Mouse (Mus musculus): ENCODE results near the gene Tmprss11a. TPM values are rescaled to one million over a fixed set of nuclear protein-coding genes. Genes with fewer than 3 reads are reported as not detected.

The Tmprss11a gene
- polyA plus RNA-seq, 1 experiment from 2014 or later = not detected

GRCm38 (mm10) chr5:86439306-86439705, 29.5 kb downstream of the Tmprss11a start:
- Histone ChIP-seq H3K36me3 (replicated peaks; ENCODE audit: insufficient read depth, low read length) (no peaks in the 10 kb centered on the region), H3K9me3 (ENCODE audit: low read length) (no peaks in the 10 kb centered on the region), H3K27ac (ENCODE audit: low read depth) (no peak overlapping the region), H3K4me3 (ENCODE audit: low read depth, low read length) (no peak overlapping the region), H3K27me3 (ENCODE audit: insufficient read depth, low read length) (no peaks in the 10 kb centered on the region), H3K4me2 (ENCODE audit: low read depth, low read length) (no peak overlapping the region), H3K9ac (replicated peaks) (no peak overlapping the region), H3K4me1 (ENCODE audit: insufficient read depth) (no peaks in the 10 kb centered on the region)
- no peak for DNase-seq
- ATAC-seq = no peak
- 75% methylated on average over 2 of the region's 2 CpGs for WGBS (ENCODE audit: insufficient replicate concordance)
- TF ChIP-seq CTCF (IDR thresholded peaks at IDR 0.05; ENCODE audit: low read depth) (no peak), EP300 (IDR thresholded peaks at IDR 0.05; ENCODE audit: low read depth) (no peak)

GRCm38 (mm10) chr5:86438548-86438947, 30.2 kb downstream of the Tmprss11a start:
- H3K9ac ChIP-seq (replicated peaks) = no peak overlapping the region
- no peaks in the 10 kb centered on the region for H3K4me1 ChIP-seq (ENCODE audit: insufficient read depth)
- no peaks in the 10 kb centered on the region for H3K27me3 ChIP-seq (ENCODE audit: insufficient read depth, low read length)
- no peak for TF ChIP-seq EP300 (IDR thresholded peaks at IDR 0.05; ENCODE audit: low read depth)
- TF ChIP-seq CTCF (IDR thresholded peaks at IDR 0.05; ENCODE audit: low read depth) = no peak
- no peak overlapping the region for H3K4me2 ChIP-seq (ENCODE audit: low read depth, low read length)
- no peaks in the 10 kb centered on the region for H3K9me3 ChIP-seq (ENCODE audit: low read length)
- no peaks in the 10 kb centered on the region for H3K36me3 ChIP-seq (replicated peaks; ENCODE audit: insufficient read depth, low read length)
- no peak overlapping the region for H3K4me3 ChIP-seq (ENCODE audit: low read depth, low read length)
- no peak overlapping the region for H3K27ac ChIP-seq (ENCODE audit: low read depth)
- no peak for ATAC-seq
- no peak for DNase-seq

GRCm38 (mm10) chr5:86432697-86433096, 36.1 kb downstream of the Tmprss11a start:
- Histone ChIP-seq H3K27ac (ENCODE audit: low read depth) (no peak overlapping the region), H3K4me3 (ENCODE audit: low read depth, low read length) (no peak overlapping the region), H3K27me3 (ENCODE audit: insufficient read depth, low read length) (no peaks in the 10 kb centered on the region), H3K4me1 (ENCODE audit: insufficient read depth) (no peaks in the 10 kb centered on the region), H3K4me2 (ENCODE audit: low read depth, low read length) (no peak overlapping the region), H3K36me3 (replicated peaks; ENCODE audit: insufficient read depth, low read length) (no peaks in the 10 kb centered on the region), H3K9me3 (ENCODE audit: low read length) (no peaks in the 10 kb centered on the region), H3K9ac (replicated peaks) (no peak overlapping the region)
- no peak for DNase-seq
- no peak for ATAC-seq
- WGBS (ENCODE audit: insufficient replicate concordance) = 0% methylated on average over 2 of the region's 2 CpGs
- TF ChIP-seq EP300 (IDR thresholded peaks at IDR 0.05; ENCODE audit: low read depth) = no peak
- TF ChIP-seq CTCF (IDR thresholded peaks at IDR 0.05; ENCODE audit: low read depth) = peak; percentile 64

- no peak overlapping the region for H3K27ac ChIP-seq (ENCODE audit: low read depth)
- H3K9ac ChIP-seq (replicated peaks) = no peak overlapping the region
- no peaks in the 10 kb centered on the region for H3K36me3 ChIP-seq (replicated peaks; ENCODE audit: insufficient read depth, low read length)
- TF ChIP-seq EP300 (IDR thresholded peaks at IDR 0.05; ENCODE audit: low read depth) (no peak), CTCF (IDR thresholded peaks at IDR 0.05; ENCODE audit: low read depth) (no peak)
- no peaks in the 10 kb centered on the region for H3K27me3 ChIP-seq (ENCODE audit: insufficient read depth, low read length)
- H3K4me1 ChIP-seq (ENCODE audit: insufficient read depth) = no peaks in the 10 kb centered on the region
- DNase-seq = no peak
- no peak for ATAC-seq
- WGBS (ENCODE audit: insufficient replicate concordance) = 57% methylated on average over 5 of the region's 5 CpGs
- H3K4me3 ChIP-seq (ENCODE audit: low read depth, low read length) = no peak overlapping the region
- H3K9me3 ChIP-seq (ENCODE audit: low read length) = no peaks in the 10 kb centered on the region
- H3K4me2 ChIP-seq (ENCODE audit: low read depth, low read length) = no peak overlapping the region
These were observed 37.7 kb downstream of the Tmprss11a start for GRCm38 (mm10) chr5:86431096-86431495.

DNA sequence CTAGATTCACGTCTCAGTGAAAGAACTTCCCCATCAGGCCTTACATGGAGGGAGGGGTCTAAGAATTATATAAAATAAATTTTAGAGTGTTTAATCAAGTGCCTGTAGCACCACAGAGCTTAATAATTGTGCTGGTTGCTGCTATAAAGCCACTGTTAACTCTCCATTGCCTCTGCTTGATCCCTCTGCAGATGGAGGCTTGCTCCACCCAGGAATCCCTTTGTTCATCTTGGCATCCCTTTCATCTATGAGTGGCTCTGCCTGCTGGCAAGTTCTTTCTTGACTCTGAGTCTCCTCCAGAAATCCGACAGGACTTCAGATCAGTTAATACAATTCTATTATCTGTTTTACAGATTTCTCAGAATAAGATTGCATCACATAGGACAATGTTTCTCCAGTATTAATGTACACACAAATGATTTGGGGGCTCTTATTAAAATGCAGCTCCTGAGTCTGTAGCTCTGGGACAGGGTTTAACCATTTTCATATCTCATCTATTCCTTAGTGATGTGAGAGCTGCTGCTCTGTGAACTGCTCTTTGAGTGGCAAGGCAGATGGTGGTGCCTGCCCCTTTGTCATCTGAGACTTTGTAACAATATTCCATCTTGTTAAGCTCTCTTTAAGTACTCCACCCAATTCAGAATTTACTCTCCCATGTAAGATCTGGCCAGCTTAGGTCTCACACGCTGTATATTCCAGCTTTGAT, 47.3 kb downstream of the Tmprss11a start:
- ATAC-seq (no peak), DNase-seq (no peak)
- no peak overlapping the region for H3K9ac ChIP-seq (replicated peaks)
- H3K4me1 ChIP-seq (ENCODE audit: insufficient read depth) = no peaks in the 10 kb centered on the region
- TF ChIP-seq CTCF (IDR thresholded peaks at IDR 0.05; ENCODE audit: low read depth) (no peak), EP300 (IDR thresholded peaks at IDR 0.05; ENCODE audit: low read depth) (no peak)
- H3K4me3 ChIP-seq (ENCODE audit: low read depth, low read length) = no peak overlapping the region
- WGBS (ENCODE audit: insufficient replicate concordance) = 52% methylated on average over 3 of the region's 3 CpGs
- no peak overlapping the region for H3K4me2 ChIP-seq (ENCODE audit: low read depth, low read length)
- H3K27ac ChIP-seq (ENCODE audit: low read depth) = no peak overlapping the region
- H3K9me3 ChIP-seq (ENCODE audit: low read length) = no peaks in the 10 kb centered on the region
- no peaks in the 10 kb centered on the region for H3K36me3 ChIP-seq (replicated peaks; ENCODE audit: insufficient read depth, low read length)
- no peaks in the 10 kb centered on the region for H3K27me3 ChIP-seq (ENCODE audit: insufficient read depth, low read length)

GRCm38 (mm10) chr5:86419494-86419893, 49.3 kb downstream of the Tmprss11a start:
- TF ChIP-seq EP300 (IDR thresholded peaks at IDR 0.05; ENCODE audit: low read depth) = no peak
- peak; percentile 16; the same call in 1 of the 2 replicates for TF ChIP-seq CTCF (IDR thresholded peaks at IDR 0.05; ENCODE audit: low read depth)
- H3K9ac ChIP-seq (replicated peaks) = no peak overlapping the region
- no peak overlapping the region for H3K4me3 ChIP-seq (ENCODE audit: low read depth, low read length)
- no peak overlapping the region for H3K27ac ChIP-seq (ENCODE audit: low read depth)
- H3K4me2 ChIP-seq (ENCODE audit: low read depth, low read length) = no peak overlapping the region
- ATAC-seq (no peak), DNase-seq (no peak)
- H3K4me1 ChIP-seq (ENCODE audit: insufficient read depth) = no peaks in the 10 kb centered on the region
- no peaks in the 10 kb centered on the region for H3K9me3 ChIP-seq (ENCODE audit: low read length)
- WGBS (ENCODE audit: insufficient replicate concordance) = 22% methylated on average over 4 of the region's 4 CpGs
- H3K27me3 ChIP-seq (ENCODE audit: insufficient read depth, low read length) = no peaks in the 10 kb centered on the region
- no peaks in the 10 kb centered on the region for H3K36me3 ChIP-seq (replicated peaks; ENCODE audit: insufficient read depth, low read length)

All from liver, postnatal 0 days (tissue).